In the genomic region with DNA sequence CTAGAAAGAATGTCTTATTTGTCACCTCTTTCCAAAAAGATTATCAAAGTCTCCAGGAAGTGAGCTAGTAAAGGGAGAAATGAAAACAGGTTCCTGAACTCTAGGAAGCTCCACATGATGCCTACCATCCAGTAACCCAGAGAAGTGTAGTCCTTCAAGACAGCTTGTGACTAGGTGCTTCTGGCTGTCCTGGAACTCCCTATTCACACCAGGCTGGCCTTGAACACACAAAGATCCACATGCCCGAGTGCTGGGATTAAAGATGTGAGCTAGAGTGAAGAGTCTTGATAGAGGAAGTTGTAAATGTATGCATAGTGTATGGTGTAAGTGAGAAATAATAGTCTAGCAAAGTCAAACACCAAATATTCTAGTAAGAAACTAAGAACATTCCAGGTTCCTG, we compare ENCODE assay signal across 7 mouse cellular contexts. TPM values are rescaled to one million over a fixed set of nuclear protein-coding genes. Genes with fewer than 3 reads are reported as not detected.
DNase-seq lines count a peak whose midpoint lies in the region; ATAC-seq lines count a peak whose summit lies in the region.

No protein-coding gene starts in this region.

- DNase-seq in 3T3-L1 (ENCODE audit: low read depth, low spot score) (peak; percentile 10), 416B (ENCODE audit: low read depth) (peak; percentile 34)
- DNase-seq in liver, embryonic 11.5 days (ENCODE audit: low spot score): no peak
- no peak for DNase-seq in cerebellum, postnatal 36 days
- DNase-seq in left cerebral cortex, postnatal 4 days: no peak
- no peak for DNase-seq in right cerebral cortex, postnatal 10 days (ENCODE audit: low spot score in 2 of 2)

- H3K27ac ChIP-seq in forebrain, embryonic 15.5 days (replicated peaks): no peak overlapping the region
- H3K27ac ChIP-seq in liver, embryonic 11.5 days (ENCODE audit: low read depth, low read length): no peak overlapping the region

- intact Hi-C loops in left cerebral cortex, postnatal 4 days (cut with DNase I): loop anchor here (10.0 kb wide), 1 partner anchor 108 kb away; no protein-coding TSS in a partner anchor

- H3K36me3 ChIP-seq in forebrain, embryonic 15.5 days: peaks cover 3% of the 10 kb centered on the region; the same call in 1 of the 2 replicates
- peaks cover 4% of the 10 kb centered on the region; the same call in 1 of the 2 replicates for H3K36me3 ChIP-seq in liver, embryonic 11.5 days (ENCODE audit: control insufficient read depth, insufficient read depth, low read length)

- H3K4me3 ChIP-seq in forebrain, embryonic 15.5 days: peak overlapping the region; percentile 93
- peak overlapping the region; percentile 69 for H3K4me3 ChIP-seq in liver, embryonic 11.5 days (ENCODE audit: low read depth, low read length)

- 0 out of 2 replicates have a peak overlapping the region, but pooled peaks have one; percentile 86 for H3K9ac ChIP-seq in forebrain, embryonic 15.5 days (replicated peaks)
- peak overlapping the region; percentile 38; the same call in 1 of the 2 replicates for H3K9ac ChIP-seq in liver, embryonic 11.5 days (ENCODE audit: low read depth, low read length)

- peaks cover 41% of the 10 kb centered on the region for H3K4me1 ChIP-seq in forebrain, embryonic 15.5 days
- H3K4me1 ChIP-seq in liver, embryonic 11.5 days (replicated peaks; ENCODE audit: control insufficient read depth, insufficient read depth, low read length): peaks cover 13% of the 10 kb centered on the region

- no peaks in the 10 kb centered on the region for H3K9me3 ChIP-seq in forebrain, embryonic 15.5 days
- no peaks in the 10 kb centered on the region for H3K9me3 ChIP-seq in liver, embryonic 11.5 days (ENCODE audit: control insufficient read depth, low read length)

- WGBS in forebrain, embryonic 15.5 days: 13% methylated on average over 1 of the region's 1 CpGs
- WGBS in liver, embryonic 11.5 days: 26% methylated on average over 1 of the region's 1 CpGs

- H3K4me2 ChIP-seq in forebrain, embryonic 15.5 days (replicated peaks): peak overlapping the region; percentile 75
- H3K4me2 ChIP-seq in liver, embryonic 11.5 days: peak overlapping the region; percentile 70

- ATAC-seq in forebrain, embryonic 15.5 days (replicated peaks): no peak
- no peak for ATAC-seq in liver, embryonic 11.5 days (replicated peaks; ENCODE audit: low FRiP score)

- no peaks in the 10 kb centered on the region for H3K27me3 ChIP-seq in forebrain, embryonic 15.5 days
- no peaks in the 10 kb centered on the region for H3K27me3 ChIP-seq in liver, embryonic 11.5 days (replicated peaks; ENCODE audit: control insufficient read depth, insufficient read depth, low read length)

RNA-seq across cellular contexts. Expression of a gene that starts 2.6 kb away (rescaled TPM):
- 9.8 and 10.9 TPM in 2 replicates for polyA plus RNA-seq in forebrain, embryonic 15.5 days (2015; fragmentation: Nextera tagmentation; extraction: Ambion mirVana)
- polyA plus RNA-seq in liver, embryonic 11.5 days (2014; fragmentation: Nextera tagmentation; extraction: Ambion mirVana): 2.8 and 3.4 TPM in 2 replicates
- total RNA-seq in left cerebral cortex, postnatal 4 days (2021): 10 to 100 TPM; 40.4 to 44.4 TPM

Comparison
In these comparisons a context has a peak if more than half of its experiments do, and no peak if none do; other contexts are left out.
1. DNase-seq: peak in 3T3-L1 (single experiment) and 416B (single experiment); none in liver, embryonic 11.5 days (single experiment), cerebellum, postnatal 36 days (0 of 2), left cerebral cortex, postnatal 4 days (single experiment) and right cerebral cortex, postnatal 10 days (0 of 2).